Comparison of ENCODE assay signal across 10 mouse cellular contexts in the genomic region with DNA sequence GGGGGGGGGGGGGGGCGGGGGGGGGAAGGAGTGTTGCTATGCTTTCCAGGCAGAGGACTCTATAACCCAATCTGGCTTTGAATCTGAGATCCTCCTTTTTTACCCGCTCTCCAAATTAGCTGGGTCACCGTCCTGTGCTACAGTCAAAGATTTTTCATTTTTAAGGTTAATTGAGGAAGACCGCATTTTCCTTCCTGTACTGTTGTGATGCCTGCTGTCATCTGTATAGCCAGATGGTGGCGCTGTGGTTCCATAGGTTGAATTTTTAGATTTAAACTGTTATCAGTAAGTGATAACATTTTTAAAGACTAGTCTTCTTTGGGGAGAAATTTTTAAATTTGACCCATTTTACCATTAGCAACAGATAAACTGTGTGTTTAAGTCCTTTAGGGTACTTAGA. TPM values are rescaled to one million over a fixed set of nuclear protein-coding genes. Genes with fewer than 3 reads are reported as not detected.
DNase-seq lines count a peak whose midpoint lies in the region; ATAC-seq and TF ChIP-seq lines count a peak whose summit lies in the region.
"Had no signal": no experiment of that assay in that cellular context is flagged by ENCODE, and none has a peak within 500 bp of the region (broad histone marks: within the 10 kb centered on the region; RNA-seq: fewer than 3 reads in every experiment).

No protein-coding gene starts in this region.

- WGBS in lung, embryonic 14.5 days = 4% methylated on average over 5 of the region's 5 CpGs
- 8% methylated on average over 5 of the region's 5 CpGs for WGBS in forebrain, embryonic 12.5 days
- WGBS in midbrain, embryonic 13.5 days = 4% methylated on average over 5 of the region's 5 CpGs

- H3K4me2 ChIP-seq in lung, embryonic 14.5 days = peak overlapping the region; percentile 20; the same call in 1 of the 2 replicates
- peak overlapping the region; percentile 36 for H3K4me2 ChIP-seq in forebrain, embryonic 12.5 days
- H3K4me2 ChIP-seq in midbrain, embryonic 13.5 days (replicated peaks) = peak overlapping the region; percentile 33; the same call in 1 of the 2 replicates

- no peak overlapping the region for H3K9ac ChIP-seq in lung, embryonic 14.5 days
- H3K9ac ChIP-seq in forebrain, embryonic 12.5 days = no peak overlapping the region
- no peak overlapping the region for H3K9ac ChIP-seq in midbrain, embryonic 13.5 days (replicated peaks)

- H3K9me3 ChIP-seq in lung, embryonic 14.5 days (ENCODE audit: low read depth, low read length) = no peaks in the 10 kb centered on the region
- no peaks in the 10 kb centered on the region for H3K9me3 ChIP-seq in forebrain, embryonic 12.5 days
- no peaks in the 10 kb centered on the region for H3K9me3 ChIP-seq in midbrain, embryonic 13.5 days

- H3K27me3 ChIP-seq in lung, embryonic 14.5 days (ENCODE audit: insufficient read depth, low read length) = peaks cover 4% of the 10 kb centered on the region; the same call in 1 of the 2 replicates
- H3K27me3 ChIP-seq in forebrain, embryonic 12.5 days = 0 out of 2 replicates have a peak, but pooled peaks cover 11% of the 10 kb centered on the region
- H3K27me3 ChIP-seq in midbrain, embryonic 13.5 days = peaks cover 29% of the 10 kb centered on the region

- peak; percentile 1 for DNase-seq in CD4-positive, CD25-positive, alpha-beta regulatory T cell, adult 2 months (ENCODE audit: low read depth, low spot score)
- peak; percentile 77 for DNase-seq in lung, embryonic 14.5 days
- no peak for DNase-seq in lung, postnatal 25 days (ENCODE audit: low spot score)
- DNase-seq in kidney, postnatal 14 days = peak; percentile 10

- no peak overlapping the region for H3K27ac ChIP-seq in lung, embryonic 14.5 days (ENCODE audit: low read depth)
- H3K27ac ChIP-seq in forebrain, embryonic 12.5 days = no peak overlapping the region
- H3K27ac ChIP-seq in midbrain, embryonic 13.5 days = no peak overlapping the region

- H3K4me3 ChIP-seq in lung, embryonic 14.5 days (ENCODE audit: low read depth, low read length) = no peak overlapping the region
- no peak overlapping the region for H3K4me3 ChIP-seq in forebrain, embryonic 12.5 days (replicated peaks)
- no peak overlapping the region for H3K4me3 ChIP-seq in midbrain, embryonic 13.5 days (replicated peaks)
- H3K4me3 ChIP-seq: myocyte had no signal

- no peaks in the 10 kb centered on the region for H3K4me1 ChIP-seq in lung, embryonic 14.5 days (ENCODE audit: insufficient read depth)
- peaks cover 10% of the 10 kb centered on the region for H3K4me1 ChIP-seq in forebrain, embryonic 12.5 days
- H3K4me1 ChIP-seq in midbrain, embryonic 13.5 days (replicated peaks) = peaks cover 11% of the 10 kb centered on the region

- TF ChIP-seq CTCF in lung, embryonic 14.5 days (IDR thresholded peaks at IDR 0.05; ENCODE audit: low read depth) = peak; percentile 79

- no peaks in the 10 kb centered on the region for H3K36me3 ChIP-seq in lung, embryonic 14.5 days (ENCODE audit: insufficient read depth)
- no peaks in the 10 kb centered on the region for H3K36me3 ChIP-seq in forebrain, embryonic 12.5 days (replicated peaks)
- no peaks in the 10 kb centered on the region for H3K36me3 ChIP-seq in midbrain, embryonic 13.5 days

- ATAC-seq in CD4-positive, CD25-positive, alpha-beta regulatory T cell, adult 4 months = no peak
- 0 out of 2 replicates have a peak, but pooled peaks have one; percentile 31 for ATAC-seq in lung, embryonic 14.5 days (ENCODE audit: insufficient read depth)
- no peak for ATAC-seq in forebrain, embryonic 12.5 days (ENCODE audit: low FRiP score)
- peak; percentile 7; the same call in 1 of the 2 replicates for ATAC-seq in midbrain, embryonic 13.5 days
- no peak for ATAC-seq in monocyte, adult 5-6 weeks (replicated peaks; ENCODE audit: insufficient number of reproducible peaks, low FRiP score, low TSS enrichment, poor library complexity, severe bottlenecking)

RNA-seq across cellular contexts. Expression of a gene that starts 44.0 kb away (rescaled TPM):
- under 1 TPM in 1 of 2 experiments, not detected in 1; 0.40 TPM for polyA plus RNA-seq in CD4-positive, CD25-positive, alpha-beta regulatory T cell, adult 4 months (2017; shearing (Covaris generic))
- not detected in 2 replicates for polyA plus RNA-seq in lung, embryonic 14.5 days (2014; fragmentation: Nextera tagmentation; extraction: Ambion mirVana)
- 0.09 TPM in 1 of 2 replicates, not detected in the other for polyA plus RNA-seq in forebrain, embryonic 12.5 days (2016; fragmentation: Nextera tagmentation; extraction: Ambion mirVana)
- polyA plus RNA-seq in midbrain, embryonic 13.5 days (2015; fragmentation: Nextera tagmentation; extraction: Ambion mirVana) = 1.6 and 1.8 TPM in 2 replicates
- total RNA-seq in monocyte, adult 5-6 weeks (2017) = not detected in 3 replicates
- polyA plus RNA-seq: frontal cortex, adult 2 months; myocyte had no signal

Comparison
In these comparisons a context has a peak if more than half of its experiments do, and no peak if none do; other contexts are left out.
1. ATAC-seq: peak in lung, embryonic 14.5 days (single experiment) and midbrain, embryonic 13.5 days (single experiment); none in CD4-positive, CD25-positive, alpha-beta regulatory T cell, adult 4 months (single experiment), forebrain, embryonic 12.5 days (single experiment) and monocyte, adult 5-6 weeks (single experiment).
2. Peak in every context shown above with its lines, with median percentiles within 50 percentile points of each other: H3K4me2 ChIP-seq.